Mouse (Mus musculus) ES-E14 (cell line): ENCODE data around the gene Lrfn2.

Experiments used
- CHD2 ChIP-seq: IDR thresholded peaks from 2 replicates; pipeline ENCODE4 v1.6.1; 2014; ENCODE audit warnings: mild to moderate bottlenecking, low read depth, low read length, inconsistent platforms
- HCFC1 ChIP-seq: IDR thresholded peaks from 2 replicates; pipeline ENCODE4 v1.6.1; 2012; ENCODE audit warnings: low read length, inconsistent platforms, borderline replicate concordance; ENCODE audit not compliant: insufficient read depth
- MAFK ChIP-seq: IDR thresholded peaks from 2 replicates; pipeline ENCODE4 v1.6.1; 2014; ENCODE audit warnings: mild to moderate bottlenecking, low read depth, low read length, inconsistent platforms; ENCODE audit not compliant: insufficient read depth
- ZC3H11A ChIP-seq: IDR thresholded peaks from 2 replicates; pipeline ENCODE4 v1.6.1; 2012; ENCODE audit warnings: low read depth, mild to moderate bottlenecking, inconsistent platforms, low read length, borderline replicate concordance
- ZNF384 ChIP-seq: IDR thresholded peaks from 2 replicates; pipeline ENCODE4 v1.6.1; 2012; ENCODE audit warnings: low read depth, low read length, inconsistent platforms

- TF ChIP-seq MAFK = no peak
- no peak for TF ChIP-seq ZC3H11A
- no peak for TF ChIP-seq ZNF384
- no peak for TF ChIP-seq CHD2
- no peak for TF ChIP-seq HCFC1
Measured at GRCm38 (mm10) chr17:48975055-48975454, 42.9 kb downstream of the Lrfn2 start.
